Mouse (Mus musculus) 3134 (cell line): ENCODE measurements at regions not wholly inside any gene's neighbourhood (a gene's known extent, or its start where the extent isn't known, plus 50 kb on each side); places are given as distances from the start of the nearest gene placed in this dataset.

Experiments used
- DNase-seq: peaks from one replicate; pipeline ENCODE4 v3.0.0-alpha.2; 2011; ENCODE audit warnings: low spot score; ENCODE audit not compliant: insufficient read length; ENCODE audit errors: extremely low read depth

- no peak for DNase-seq
Observed at GRCm38 (mm10) chr2:93135324-93135723, 52.0 kb upstream of the Trp53i11 start.

DNA sequence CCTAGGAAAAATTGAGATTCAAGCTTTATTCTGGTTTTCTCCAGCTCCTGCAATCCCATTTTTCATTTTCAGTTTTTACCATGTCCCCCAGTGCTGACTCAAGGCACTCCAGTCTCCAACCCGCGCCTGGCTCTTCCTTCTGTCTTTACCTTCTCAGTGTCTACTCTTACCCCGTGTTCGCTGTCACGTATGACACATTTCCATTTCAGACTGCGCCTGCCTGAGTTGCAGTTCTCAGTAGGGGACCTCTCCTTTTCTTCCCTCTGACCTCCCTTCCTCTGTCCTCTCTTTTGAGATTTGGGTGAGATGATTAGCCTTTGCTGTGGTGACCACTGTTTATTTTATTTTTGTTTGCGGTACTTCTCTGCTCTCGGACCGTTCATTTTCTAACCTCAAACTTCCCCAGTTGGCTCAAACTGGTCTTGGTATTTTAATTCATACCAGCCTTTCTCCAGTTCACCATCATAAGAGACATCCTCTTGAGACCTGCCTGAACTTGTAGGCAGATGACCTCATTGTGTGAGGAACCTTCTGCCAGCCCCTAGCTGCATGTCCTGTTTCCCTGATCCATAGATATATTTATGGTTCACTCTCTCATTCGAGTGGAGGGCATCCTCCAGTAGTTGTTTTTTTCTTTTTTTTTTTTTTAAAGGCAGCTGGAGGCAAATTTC is 53.9 kb upstream of the Trp53i11 start:
- DNase-seq = peak; percentile 41

GRCm38 (mm10) chr2:93131825-93132623 is 55.3 kb upstream of the Trp53i11 start:
- DNase-seq = peak; percentile 84

GRCm38 (mm10) chr2:93131236-93131635 is 56.1 kb upstream of the Trp53i11 start:
- no peak for DNase-seq

DNA sequence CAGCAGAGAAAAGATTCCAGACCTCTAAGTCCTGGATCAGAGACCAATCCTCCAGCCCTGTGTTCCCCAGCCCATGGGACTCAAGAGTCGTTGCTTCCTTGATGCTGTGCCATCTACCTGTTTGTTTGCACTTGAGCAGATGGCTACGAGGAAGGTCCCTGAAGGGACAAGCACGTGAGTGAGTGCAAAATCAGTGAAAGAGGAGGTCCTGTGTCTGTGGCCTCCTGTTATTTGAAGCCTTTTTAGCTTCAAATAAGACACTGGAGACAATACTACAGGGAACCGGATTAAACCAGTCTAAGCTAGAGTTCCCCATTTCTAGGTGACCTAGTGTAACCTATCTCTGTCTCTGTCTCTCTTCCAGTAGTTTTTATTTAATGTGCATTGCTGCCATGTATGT is 58.2 kb upstream of the Trp53i11 start:
- DNase-seq = no peak

GRCm38 (mm10) chr2:93126595-93127165 is 60.7 kb upstream of the Trp53i11 start:
- DNase-seq = peak; percentile 72

GRCm38 (mm10) chr2:93126112-93126511 is 61.2 kb upstream of the Trp53i11 start:
- no peak for DNase-seq

DNA sequence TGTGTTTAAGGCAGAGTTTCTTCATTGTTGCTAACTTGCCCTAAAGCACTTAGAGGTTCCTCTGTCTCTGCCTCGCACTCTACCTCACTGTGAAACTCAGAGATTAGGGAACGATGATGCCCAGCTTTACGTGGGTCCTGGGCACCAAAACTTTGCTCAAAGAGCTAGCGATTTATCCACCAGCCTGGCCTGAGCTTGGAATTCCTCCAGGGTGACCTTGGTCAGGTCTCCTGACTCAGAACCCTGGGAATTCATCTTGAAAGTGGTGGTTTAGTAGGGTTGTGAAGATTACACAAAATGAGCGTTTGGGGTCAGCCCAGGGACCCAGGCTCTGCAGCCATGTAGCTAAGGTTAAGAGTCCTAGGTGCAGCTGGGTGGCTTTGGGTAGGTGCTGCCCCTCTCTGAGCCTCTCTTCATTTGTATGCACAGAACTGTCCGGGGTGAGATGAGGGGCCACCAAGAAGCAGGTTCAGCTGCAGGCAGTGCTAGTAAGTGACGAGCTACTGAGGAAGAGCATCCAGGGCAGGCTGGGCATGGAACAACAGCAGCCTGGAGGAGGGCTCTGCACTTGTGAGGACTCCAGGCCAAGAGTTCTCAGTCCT is 62.4 kb upstream of the Trp53i11 start:
- DNase-seq = no peak

- DNase-seq = no peak
Observed at GRCm38 (mm10) chr2:93123829-93124228, 63.5 kb upstream of the Trp53i11 start.

- no peak for DNase-seq
Observed at GRCm38 (mm10) chr2:93120386-93120785, 67.0 kb upstream of the Trp53i11 start.

GRCm38 (mm10) chr2:93119001-93119400 is 68.3 kb upstream of the Trp53i11 start:
- DNase-seq = no peak

GRCm38 (mm10) chr2:93115303-93115702 is 69.3 kb upstream of the Prdm11 start:
- DNase-seq = no peak

- DNase-seq = no peak
Observed at GRCm38 (mm10) chr2:93113929-93114328, 68.0 kb upstream of the Prdm11 start.

- no peak for DNase-seq
Observed at GRCm38 (mm10) chr2:93112320-93112719, 66.4 kb upstream of the Prdm11 start.

GRCm38 (mm10) chr2:93110898-93111297 is 64.9 kb upstream of the Prdm11 start:
- no peak for DNase-seq

DNA sequence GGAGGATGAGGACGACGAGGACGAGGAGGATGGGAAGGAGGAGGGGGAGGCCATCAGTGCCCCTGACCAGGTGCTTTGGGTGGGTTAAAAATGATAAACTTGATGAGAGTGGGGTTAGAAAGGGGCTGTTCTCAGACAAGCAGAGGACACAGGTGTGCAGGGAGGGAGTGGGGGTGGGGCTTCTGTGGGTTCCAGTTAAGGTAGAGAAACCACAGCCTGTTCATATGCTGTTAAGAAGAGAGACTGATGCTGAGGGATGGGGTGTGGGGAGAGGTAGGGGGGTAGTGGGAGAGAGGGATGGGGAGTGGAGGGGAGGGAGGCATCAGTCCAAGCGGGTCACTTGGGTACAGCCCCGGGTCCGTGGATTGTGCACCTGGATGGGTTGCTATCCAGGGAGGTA is 60.6 kb upstream of the Prdm11 start:
- no peak for DNase-seq

GRCm38 (mm10) chr2:93101991-93102390 is 56.0 kb upstream of the Prdm11 start:
- DNase-seq = no peak

DNA sequence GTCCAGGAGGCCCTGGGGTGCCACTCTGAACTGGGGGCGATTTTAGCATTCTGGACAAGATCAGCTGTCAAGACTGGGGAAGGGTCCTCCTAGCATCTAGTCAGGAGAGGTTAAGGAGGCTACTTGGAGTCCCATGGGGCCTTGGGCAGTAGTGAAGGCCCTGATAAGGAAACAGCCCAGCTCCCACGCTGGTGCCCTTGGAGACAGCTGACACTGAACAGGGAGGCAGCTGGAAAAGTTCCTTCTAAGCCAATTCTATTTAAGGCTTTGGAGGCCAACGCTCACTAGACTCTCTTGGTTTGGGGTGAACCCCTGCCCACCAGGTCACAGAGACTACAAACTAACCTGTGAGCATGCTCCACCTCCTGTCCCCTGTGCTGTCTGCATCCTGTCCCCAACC is 53.8 kb upstream of the Prdm11 start:
- no peak for DNase-seq

GRCm38 (mm10) chr2:93097016-93097415 is 51.0 kb upstream of the Prdm11 start:
- DNase-seq = no peak

DNA sequence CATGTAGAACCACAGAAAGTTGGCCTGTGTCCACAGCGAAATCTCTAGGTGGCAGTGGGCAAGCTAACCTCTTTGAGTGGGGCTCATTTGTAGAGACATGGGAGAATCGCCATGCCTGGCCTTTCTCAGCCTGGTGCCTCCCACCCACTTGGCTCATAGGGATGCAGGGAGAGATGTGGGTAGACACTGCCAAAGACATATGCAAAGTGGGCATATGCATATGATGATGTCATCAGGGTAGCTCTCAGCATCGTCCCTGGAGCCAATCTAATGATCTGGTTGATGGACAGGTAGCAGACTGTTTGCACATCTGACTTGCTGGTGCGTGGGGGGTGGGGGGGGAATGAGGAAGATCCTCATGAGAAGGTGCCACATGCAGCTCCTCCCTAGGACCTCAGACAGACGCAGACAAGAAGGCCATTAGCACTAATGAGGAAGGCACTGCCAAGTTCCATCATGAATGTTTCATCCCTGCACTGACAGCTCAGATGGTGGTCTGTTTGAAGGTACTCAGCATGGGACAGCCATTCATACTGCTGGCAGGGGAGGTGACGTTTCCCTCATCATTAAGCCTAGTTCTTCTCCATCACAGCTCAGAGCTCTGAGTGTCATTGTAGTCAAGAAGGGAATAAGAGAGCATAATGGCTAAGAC is 50.2 kb upstream of the Prdm11 start:
- DNase-seq = no peak
